Mouse (Mus musculus) thymus, adult 2 months (tissue): ENCODE results near the gene Tmbim7.
"Not testable (repeated sequence)": the region's sequence is repeated elsewhere in the genome, so short reads cannot be mapped to it uniquely, and the experiment has no call there.

Source experiments
- CTCF ChIP-seq: fragments of 200-500 bp; IDR thresholded peaks from 2 replicates; pipeline ENCODE4 v1.5.1; 2012; ENCODE audit warnings: mild to moderate bottlenecking, control low read depth, low read length, moderate library complexity, borderline replicate concordance; ENCODE audit not compliant: control insufficient read depth, poor library complexity, insufficient read depth; ENCODE audit errors: extremely low read depth
- POLR2A ChIP-seq: fragments of 200-500 bp; IDR thresholded peaks from 2 replicates; pipeline ENCODE4 v1.6.1; 2012; ENCODE audit warnings: mild to moderate bottlenecking, low read length, control low read depth, moderate library complexity; ENCODE audit not compliant: control insufficient read depth, poor library complexity, insufficient read depth; ENCODE audit errors: extremely low read depth

DNA sequence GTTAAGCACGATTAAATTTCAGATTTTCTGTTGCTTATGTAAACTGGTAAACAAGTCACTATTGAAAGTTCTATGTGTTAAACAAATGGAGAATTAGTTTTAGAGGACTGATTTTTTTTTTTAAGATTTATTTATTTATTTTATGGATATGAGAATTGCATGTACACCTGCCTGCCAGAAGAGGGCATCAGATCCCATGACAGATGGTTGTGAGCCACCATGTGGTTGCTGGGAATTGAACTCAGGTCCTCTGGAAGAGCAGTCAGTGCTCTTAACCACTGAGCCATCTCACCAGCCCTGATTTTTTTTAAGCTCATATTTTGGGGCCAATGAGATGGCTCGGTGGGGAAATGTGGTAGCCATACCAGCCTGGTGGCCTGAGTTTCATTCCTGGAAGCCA lies 39.1 kb upstream of the Tmbim7 start:
- TF ChIP-seq CTCF, POLR2A: not testable (repeated sequence)
